Mouse (Mus musculus): Measurements from ENCODE around the gene Adarb2.

GRCm38 (mm10) chr13:8705296-8705695 lies 502.6 kb downstream of the Adarb2 start:
- TF ChIP-seq CTCF (IDR thresholded peaks at IDR 0.05; ENCODE audit: extremely low read depth, insufficient read depth, low read length): no peak
- TF ChIP-seq POLR2A (IDR thresholded peaks at IDR 0.05; ENCODE audit: extremely low read depth, insufficient read depth, low read length): no peak
